Mouse (Mus musculus) G1E-ER4 (cell line): ENCODE results near the gene Zmynd8. TPM values are rescaled to one million over a fixed set of nuclear protein-coding genes. Genes with fewer than 3 reads are reported as not detected.

ENCODE experiments used
- GATA1 ChIP-seq: IDR thresholded peaks from one replicate; pipeline ENCODE4 v1.8.0; 2012; ENCODE audit warnings: low read length, inconsistent platforms
- polyA plus RNA-seq: library from polyadenylated mRNA; stranded (reverse); fragments of >175 nt; gene quantifications from 2 replicates; pipeline ENCODE4 v1.2.3, GENCODE M21; 2012

Gene Zmynd8
- 76.5 and 83.1 TPM in 2 replicates for polyA plus RNA-seq

DNA sequence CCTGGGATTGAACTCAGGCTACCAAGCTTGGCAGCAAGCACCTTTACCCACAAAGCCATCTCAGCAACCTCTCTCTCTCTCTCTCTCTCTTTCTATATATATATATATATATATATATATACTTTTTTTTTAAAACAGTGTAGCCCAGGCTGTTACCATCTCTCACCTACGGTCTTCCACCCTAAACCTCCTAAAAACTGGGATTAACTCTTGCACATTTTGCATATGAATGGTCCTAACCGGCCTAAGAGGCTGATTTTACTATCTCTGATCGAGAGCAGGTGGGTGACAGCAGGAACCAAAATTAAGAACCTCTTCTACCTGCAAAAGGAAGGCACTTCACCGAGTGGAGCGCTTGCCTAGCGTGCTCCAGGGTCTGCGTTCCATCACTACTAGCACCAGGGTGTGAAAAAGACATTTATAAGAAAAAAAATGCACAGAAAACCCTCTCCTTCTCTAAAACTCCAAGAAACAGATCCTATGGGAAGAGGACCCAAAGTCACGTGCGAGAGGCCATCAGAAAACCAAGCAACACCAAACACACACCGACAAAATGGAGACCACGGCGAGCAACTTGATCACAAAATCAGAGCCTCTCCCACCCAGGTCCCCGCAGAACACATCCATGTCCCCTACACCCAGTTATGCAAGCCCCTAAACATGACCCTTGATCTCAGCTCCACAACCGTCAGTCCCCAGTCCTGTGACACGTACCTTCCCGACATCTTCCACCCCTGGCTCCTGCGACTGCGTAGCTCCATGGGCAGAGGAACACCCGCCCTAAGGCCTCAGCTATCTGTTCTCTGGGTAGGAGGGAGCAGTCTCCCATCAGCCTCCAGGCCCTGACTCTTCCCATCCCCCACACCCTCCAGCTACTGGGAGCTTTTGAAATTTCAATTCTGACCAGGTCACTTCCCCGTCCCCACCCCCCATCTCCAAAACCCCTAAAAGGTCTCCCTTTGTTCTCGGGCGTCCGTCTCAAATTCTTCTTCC, at the start of gene Zmynd8:
Gene Zmynd8 (minus strand): TSS at position 815 of the 993 bp plus-strand sequence.
- no peak for TF ChIP-seq GATA1

GRCm38 (mm10) chr2:165948007-165948406, 49.2 kb upstream of the Zmynd8 start:
- TF ChIP-seq GATA1 = no peak

- TF ChIP-seq GATA1 = no peak
Measured at GRCm38 (mm10) chr2:165946046-165946564, 47.3 kb upstream of the Zmynd8 start.

GRCm38 (mm10) chr2:165944576-165945351, 45.9 kb upstream of the Zmynd8 start:
- peak; percentile 54 for TF ChIP-seq GATA1

DNA sequence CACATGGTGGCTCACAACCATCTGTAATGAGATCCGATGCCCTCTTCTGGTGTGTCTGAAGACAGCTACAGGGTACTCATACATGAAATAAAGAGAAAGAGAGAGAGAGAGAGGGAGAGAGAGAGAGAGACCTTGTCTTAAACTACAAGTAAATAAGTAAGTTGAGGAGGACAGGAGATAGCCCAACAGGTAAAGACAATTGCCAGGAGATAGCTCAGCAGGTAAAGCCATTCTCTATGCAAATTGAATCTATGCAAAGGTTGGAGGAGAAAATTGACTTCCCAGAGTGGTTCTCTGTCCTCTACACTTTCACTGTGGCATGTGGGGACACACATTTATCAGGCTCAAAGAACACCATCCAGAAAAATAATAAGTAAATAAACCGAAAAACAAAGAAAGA, 44.3 kb upstream of the Zmynd8 start:
- TF ChIP-seq GATA1 = no peak

DNA sequence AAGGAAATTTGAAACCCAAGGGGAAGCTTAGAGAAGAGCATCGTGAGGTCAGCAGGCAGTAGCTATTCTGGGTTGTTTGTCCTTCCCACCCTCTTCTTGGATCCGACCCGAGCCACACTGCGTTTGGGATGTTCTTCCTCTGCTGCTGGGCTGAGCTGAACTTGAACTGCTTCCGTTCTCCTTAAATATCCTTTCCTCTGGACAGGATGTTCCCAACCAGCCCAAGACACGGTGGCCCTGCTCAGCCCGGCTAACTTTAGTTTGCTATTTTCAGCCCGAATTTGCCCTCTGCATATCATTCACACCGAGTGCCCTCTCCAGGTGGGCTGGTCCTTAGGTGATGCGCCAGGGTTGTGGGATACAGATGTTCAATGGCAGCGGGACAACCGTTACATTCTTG, 37.3 kb upstream of the Zmynd8 start:
- TF ChIP-seq GATA1 = no peak

DNA sequence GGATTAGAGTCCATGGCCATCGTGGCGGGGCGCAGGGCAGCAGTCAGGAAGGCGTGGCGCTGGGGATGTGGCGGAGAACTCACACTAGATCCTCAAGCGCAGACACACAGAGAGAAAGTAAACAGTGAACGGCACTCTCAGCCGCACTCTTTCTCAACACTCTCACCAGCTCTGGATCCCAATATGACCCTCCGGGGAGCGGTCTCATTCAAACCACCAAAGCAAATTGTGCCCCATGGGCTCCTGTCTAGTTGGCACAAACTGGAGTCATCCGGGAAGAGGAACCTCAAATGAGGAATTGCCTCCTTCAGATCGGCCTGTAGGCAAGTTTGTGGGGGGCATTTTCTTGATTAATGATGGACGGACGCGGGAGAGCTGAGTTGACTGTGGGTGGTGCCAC, 28.9 kb upstream of the Zmynd8 start:
- TF ChIP-seq GATA1 = no peak

- TF ChIP-seq GATA1 = no peak
Measured at GRCm38 (mm10) chr2:165926191-165926590, 27.4 kb upstream of the Zmynd8 start.

GRCm38 (mm10) chr2:165925144-165925543, 26.3 kb upstream of the Zmynd8 start:
- no peak for TF ChIP-seq GATA1

DNA sequence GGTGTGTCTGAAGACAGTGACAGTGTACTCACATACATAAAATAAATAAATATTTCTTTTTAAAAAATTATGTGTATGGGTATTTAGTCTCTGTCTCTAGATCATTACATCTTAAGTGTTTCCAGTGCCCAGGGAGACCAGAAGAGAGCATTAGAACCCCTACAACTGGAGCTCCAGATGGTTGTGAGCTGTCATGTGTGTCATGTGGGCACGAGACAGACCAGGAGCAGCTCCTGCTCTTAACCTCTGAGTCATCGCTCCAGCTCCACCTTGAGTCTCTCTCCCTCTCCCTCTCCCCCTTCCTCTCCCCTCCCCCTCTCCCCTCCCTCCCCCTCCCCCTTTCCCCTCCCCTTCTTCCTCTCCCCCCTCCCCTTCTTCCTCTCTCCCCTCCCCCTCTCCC, 25.9 kb upstream of the Zmynd8 start:
- TF ChIP-seq GATA1 = no peak

GRCm38 (mm10) chr2:165923715-165924114, 24.9 kb upstream of the Zmynd8 start:
- TF ChIP-seq GATA1 = no peak

DNA sequence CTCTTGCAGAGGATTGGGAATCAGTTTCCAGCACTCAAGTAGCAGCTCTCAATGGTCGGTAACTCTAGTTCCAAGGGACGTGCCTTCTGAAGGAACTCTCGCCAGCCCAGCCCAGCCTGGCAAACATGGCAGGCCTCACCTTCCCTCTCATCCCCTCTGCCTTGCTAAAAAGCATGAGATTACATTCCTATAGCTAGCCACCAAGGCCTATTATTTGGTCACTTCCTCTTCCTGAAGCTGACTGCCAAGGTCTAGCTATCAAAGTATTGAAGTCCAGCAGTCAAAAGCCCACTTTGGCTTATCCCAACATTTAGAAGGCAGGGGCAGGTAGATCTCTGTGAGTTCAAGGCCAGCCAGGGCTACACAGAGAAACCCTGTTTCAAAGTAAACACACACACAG, 24.2 kb upstream of the Zmynd8 start:
- no peak for TF ChIP-seq GATA1

GRCm38 (mm10) chr2:165922047-165922728, 23.4 kb upstream of the Zmynd8 start:
- no peak for TF ChIP-seq GATA1

GRCm38 (mm10) chr2:165914298-165914697, 15.5 kb upstream of the Zmynd8 start:
- no peak for TF ChIP-seq GATA1

- TF ChIP-seq GATA1 = no peak
Measured at GRCm38 (mm10) chr2:165913073-165913472, 14.3 kb upstream of the Zmynd8 start.
